Mouse (Mus musculus) brain, embryonic 14.5 days (tissue): ENCODE data around the gene Acsf3.

Experiments used
- CTCF ChIP-seq: fragments of 200-500 bp; IDR thresholded peaks from 2 replicates; pipeline ENCODE4 v1.5.1; 2012; ENCODE audit warnings: inconsistent platforms, mild to moderate bottlenecking, moderate library complexity, borderline replicate concordance; ENCODE audit not compliant: insufficient read depth, insufficient read length; ENCODE audit errors: extremely low read depth
- POLR2A ChIP-seq: fragments of 200-500 bp; IDR thresholded peaks from 2 replicates; pipeline ENCODE4 v1.6.1; 2012; ENCODE audit warnings: mild to moderate bottlenecking, inconsistent platforms, borderline replicate concordance; ENCODE audit not compliant: poor library complexity, insufficient read depth, insufficient read length, severe bottlenecking; ENCODE audit errors: extremely low read depth

- TF ChIP-seq CTCF (no peak), POLR2A (no peak)
Observed at GRCm38 (mm10) chr8:122763267-122763738, 12.0 kb upstream of the Acsf3 start.
